Mouse (Mus musculus) heart, postnatal 10 days (tissue): ENCODE results near the gene Rsad2. TPM values are rescaled to one million over a fixed set of nuclear protein-coding genes. Genes with fewer than 3 reads are reported as not detected.
"Not testable (repeated sequence)": the region's sequence is repeated elsewhere in the genome, so short reads cannot be mapped to it uniquely, and the experiment has no call there.

Experiments used
- DNase-seq, 2 experiments: peaks; one replicate each; pipeline ENCODE4 v3.0.0; 2021
- intact Hi-C: fragments of 180-260 bp; cut with DNase I; formaldehyde crosslinking; loops from one replicate; pipeline ENCODE4 v1.15.1; 2025
- total RNA-seq, 2 experiments: library from RNA; stranded (reverse); gene quantifications; 2 replicates each; pipeline ENCODE4 v1.2.3; 2021

Rsad2 gene
- total RNA-seq, 2 experiments from 2014 or later: 6.9 to 9.7 TPM

DNA sequence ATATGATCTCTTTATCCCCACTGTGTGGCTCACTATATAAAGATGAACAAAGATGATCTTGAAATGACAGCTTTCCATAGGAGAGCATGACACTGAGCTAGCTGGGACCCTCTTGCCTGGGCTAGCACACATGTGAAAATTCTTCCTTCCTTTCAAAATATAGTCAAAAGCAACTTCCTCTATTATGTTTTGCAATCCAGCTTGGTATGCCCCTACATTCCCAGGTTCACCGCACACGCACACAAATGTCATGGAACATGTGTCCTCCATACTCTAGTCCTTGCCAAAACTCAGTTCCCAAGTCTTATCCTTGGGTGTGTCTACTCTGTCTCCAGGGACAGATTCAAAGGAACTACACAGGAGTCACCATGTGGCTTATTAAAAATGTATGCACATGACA is 6.8 kb downstream of the Rsad2 start:
- intact Hi-C loops: no loop called here

DNA sequence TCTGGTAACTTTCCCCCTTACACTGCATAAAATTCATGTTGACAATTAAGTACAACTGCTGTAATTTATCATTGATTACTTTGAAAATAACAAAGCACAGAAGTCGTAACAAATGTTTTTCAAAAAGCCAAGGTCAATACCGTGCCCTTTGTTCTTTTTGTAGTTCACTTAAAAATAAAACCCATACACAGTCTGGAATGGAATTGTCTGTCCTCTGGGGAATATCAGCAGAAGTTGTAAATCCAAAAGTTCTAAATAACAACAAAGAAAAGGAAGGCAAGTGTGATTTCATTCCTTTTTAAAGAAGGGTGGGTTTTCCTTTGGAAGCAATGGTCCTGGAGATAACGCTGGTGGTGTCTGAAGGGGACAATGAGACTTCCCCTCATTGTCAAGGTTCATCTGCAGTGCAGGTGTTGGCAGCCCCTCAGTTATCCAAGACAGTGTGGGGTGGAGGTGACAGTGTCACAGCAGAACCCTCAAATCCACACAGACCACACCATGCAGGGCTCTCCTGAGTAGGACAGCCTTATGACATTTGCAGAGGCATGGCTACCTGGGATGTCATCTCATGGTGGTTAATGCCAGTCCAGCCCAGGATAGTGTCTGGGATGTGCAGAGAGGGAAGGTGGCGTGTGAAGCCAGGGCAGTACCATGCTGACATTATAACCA is 9.7 kb downstream of the Rsad2 start:
- intact Hi-C loops: no loop called here
- DNase-seq: no peak

More for the DNA sequence above, 6.8 kb downstream of the Rsad2 start:
- no peak for DNase-seq

DNA sequence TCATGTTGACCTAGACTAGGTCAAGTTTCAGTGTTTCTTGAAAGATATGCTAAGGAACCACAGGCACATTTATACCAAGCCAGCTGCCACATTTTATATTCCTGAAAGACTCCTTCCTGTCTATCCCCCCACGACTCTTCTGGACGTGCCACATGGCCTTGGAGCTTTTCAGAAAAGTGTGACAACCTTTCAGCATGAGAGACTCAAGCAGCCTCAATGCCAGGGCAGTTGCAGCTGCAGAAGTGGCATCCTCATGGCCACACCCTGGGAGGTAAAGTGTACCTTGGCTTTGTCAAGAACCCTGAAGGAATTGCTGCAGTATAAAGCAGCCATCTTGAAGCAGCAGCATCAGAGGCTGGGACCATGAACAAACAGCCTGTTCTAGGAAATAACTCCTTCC is 11.7 kb downstream of the Rsad2 start:
- intact Hi-C loops: no loop called here
- DNase-seq: no peak

DNA sequence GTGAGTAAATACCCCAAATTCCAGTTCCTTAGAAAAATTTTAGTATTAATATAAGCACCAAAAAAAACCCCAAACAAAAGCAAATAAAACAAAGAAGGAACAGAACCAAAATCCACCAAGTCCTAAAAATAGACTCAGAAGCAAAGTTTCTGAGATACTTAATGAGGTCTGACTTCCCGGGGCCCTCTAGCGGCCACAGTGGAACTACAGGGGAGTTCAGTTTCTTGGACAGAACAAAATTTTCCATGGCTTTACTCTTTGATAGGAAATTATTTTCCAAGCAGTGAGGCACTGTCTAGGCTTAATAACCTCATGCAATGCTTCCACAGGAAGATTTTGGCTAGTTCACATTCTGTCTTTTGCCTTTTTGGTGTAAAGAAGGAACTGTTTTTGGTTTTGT is 12.2 kb downstream of the Rsad2 start:
- peak; percentile 87 to 91 for DNase-seq
- intact Hi-C loops: no loop called here

DNA sequence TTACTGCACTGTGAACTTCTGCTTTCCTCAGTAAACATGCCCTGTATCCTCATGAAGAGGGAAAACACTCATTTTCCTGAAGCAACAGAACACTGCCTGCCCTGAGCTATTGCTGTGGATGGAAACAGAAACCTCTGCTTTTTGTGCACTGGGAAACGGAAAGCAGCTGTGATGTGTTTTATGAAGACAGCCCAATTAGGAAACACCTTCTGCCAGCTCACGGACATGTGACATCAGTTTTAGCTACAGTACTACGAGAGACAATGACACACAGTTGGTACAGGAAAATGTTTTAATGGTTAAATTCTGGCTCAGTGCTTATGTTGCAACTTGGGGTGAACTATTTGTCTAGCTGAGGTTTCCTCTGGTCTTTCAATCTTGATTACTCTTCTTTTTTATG is 16.9 kb downstream of the Rsad2 start:
- DNase-seq: no peak
- intact Hi-C loops: no loop called here

DNA sequence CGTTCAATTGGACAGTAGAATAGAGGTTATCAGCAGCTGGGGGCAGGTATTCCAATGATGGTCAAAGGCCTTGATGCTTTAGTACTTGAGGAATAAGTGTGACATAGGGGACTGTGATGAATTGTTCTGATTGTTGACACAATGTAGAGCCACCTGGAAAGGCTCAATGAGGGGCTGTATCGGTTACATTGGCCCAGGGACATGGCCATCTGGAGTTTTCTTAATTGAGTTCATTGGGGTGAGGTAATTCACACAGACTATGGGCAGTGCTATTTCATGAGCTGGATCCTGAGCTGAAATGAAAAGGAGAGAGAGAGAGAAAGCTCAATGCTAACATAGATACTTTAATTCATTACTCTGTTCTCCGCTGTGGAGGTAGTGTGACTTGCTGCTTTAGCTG is 18.3 kb downstream of the Rsad2 start:
- DNase-seq: no peak
- intact Hi-C loops: no loop called here

DNA sequence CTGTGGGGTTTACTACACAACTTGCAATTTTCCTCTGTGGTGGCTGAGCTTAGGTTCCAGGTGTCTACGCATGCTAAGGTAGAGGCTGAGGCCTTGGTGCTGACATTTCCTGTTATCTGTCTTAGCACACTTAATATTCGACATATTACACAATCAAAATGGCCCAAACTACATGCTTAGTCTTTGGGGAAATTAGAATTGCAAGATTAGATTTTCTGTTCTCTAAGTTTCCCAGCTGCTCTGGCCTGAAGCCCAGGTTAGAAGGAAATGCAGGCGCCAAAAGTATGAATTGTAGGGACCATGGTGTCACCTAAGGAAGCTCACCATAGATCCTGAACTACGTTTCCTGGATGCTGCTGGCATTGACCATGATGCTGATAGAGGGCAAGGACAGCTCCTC is 19.9 kb downstream of the Rsad2 start:
- DNase-seq: peak; percentile 52 to 61
- intact Hi-C loops: no loop called here

DNA sequence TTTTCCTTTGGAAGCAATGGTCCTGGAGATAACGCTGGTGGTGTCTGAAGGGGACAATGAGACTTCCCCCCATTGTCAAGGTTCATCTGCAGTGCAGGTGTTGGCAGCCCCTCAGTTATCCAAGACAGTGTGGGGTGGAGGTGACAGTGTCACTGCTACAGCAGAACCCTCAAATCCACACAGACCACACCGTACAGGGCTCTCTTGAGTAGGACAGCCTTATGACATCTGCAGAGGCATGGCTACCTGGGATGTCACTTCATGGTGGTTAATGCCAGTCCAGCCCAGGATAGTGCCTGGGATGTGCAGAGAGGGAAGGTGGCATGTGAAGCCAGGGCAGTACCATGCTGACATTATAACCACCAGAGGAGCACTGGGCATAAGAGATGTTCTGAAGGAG is 27.5 kb downstream of the Rsad2 start:
- DNase-seq, intact Hi-C loops: not testable (repeated sequence)

DNA sequence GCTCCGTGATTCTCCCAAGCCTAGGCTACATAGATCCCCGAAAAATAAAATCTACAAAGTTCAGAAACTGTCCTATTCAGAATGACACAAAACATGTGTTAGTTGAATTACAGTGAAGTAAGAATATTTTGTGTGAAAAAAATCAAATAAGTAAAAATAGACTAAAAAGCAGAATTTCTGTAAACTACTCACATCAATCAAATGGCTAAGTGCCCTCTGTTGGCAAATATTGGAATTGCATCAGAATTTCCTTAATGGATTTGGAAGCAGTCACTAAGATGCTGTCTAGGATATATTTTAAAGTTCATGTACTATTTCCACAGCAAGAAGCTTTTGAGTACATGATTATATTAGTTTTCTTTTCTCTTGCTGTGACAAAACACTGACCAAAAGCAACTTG is 31.4 kb downstream of the Rsad2 start:
- peak in 1 of 2 experiments; percentile 73 for DNase-seq
- intact Hi-C loops: no loop called here

DNA sequence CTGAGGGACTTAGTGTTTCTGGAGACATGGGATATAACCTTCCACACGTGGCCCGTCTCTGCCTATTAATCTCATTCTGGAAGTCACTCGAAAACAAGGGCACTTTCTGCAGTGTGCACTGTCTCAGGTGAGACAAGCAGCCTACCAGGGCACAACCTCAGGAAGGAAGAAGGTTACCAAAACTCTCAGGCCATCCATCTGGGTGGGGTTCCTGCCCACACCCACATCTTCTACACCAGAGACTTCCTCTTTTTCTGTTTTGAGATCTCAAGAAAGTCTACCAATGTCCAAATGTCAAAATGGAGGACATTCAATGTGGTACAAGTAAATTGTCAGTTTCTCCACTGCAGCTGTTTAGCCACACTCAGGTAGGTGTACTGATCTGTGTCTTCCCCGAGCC is 37.9 kb downstream of the Rsad2 start:
- DNase-seq: no peak
- intact Hi-C loops: no loop called here

DNA sequence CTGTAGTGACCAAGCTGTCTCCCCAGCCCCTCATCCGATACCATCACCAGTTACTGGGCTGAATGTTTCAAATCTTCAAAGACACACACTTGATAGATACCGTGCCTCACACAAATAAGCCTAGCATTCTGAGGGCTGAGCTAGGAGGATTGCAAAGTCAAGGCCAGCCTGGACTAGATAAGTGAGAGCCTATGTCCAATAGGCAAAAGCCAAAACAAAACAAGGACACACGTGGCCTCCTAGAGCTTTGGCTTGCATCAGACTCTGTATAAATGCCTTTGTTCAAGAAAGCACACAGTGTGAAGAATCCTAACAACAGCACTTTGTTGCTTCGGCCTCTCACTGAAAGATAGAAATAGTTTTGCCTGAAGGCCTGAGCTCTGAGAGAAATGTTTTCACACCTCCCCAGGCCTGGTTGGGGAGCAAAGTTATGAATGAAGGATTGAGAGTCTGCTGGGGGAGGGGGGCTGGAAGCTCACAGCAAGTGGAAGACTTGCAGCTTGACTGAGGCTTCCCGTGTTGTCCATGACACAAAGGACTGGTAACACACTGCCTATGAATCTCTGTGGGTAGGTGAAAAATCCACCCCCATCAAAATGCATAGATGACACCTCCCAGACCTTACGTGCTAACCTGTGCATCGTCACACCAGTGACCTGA is 39.5 kb downstream of the Rsad2 start:
- intact Hi-C loops: no loop called here

DNA sequence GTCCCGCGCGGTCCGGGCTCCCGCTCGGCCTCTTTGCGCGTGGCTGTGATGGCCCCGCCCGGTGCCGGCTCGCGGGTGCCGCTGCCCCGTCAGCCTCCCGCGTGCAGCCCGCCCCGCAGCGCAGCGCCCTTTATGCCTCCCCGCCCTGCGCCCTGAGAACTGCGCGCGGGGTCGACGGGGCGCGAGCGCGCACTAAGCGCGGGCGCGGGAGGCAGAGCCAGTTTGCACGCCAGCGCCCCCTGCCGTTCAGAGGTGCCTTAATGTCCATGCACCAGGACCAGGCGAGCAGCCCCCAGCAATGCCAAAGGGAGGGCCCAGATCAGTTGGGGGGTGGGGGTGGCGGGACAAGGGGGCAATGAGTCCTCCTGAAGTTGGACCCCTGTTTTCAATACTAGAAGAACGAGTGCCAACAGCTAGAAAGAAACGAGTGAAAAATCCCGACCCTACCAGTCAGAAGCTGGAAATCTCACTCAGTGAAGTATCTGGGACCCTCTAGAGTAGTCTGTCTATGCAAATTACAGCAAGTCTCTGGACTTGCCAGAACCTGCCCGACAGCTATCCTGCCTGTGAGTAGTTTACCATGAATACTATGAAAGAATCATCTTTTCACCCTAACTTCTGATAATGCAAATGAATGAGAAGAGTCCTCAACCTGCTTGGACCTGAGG is 41.0 kb downstream of the Rsad2 start, which contains the start of gene Rnf144a:
TSS of gene Rnf144a (minus strand) at position 151 of the 668 bp plus-strand sequence.
- peak; percentile 92 to 96 for DNase-seq
- intact Hi-C loops: loop anchor here (2.0 kb wide), 2 partner anchors 58 to 100 kb away; no protein-coding TSS in a partner anchor

More for the DNA sequence above, 39.5 kb downstream of the Rsad2 start:
- DNase-seq: no peak

DNA sequence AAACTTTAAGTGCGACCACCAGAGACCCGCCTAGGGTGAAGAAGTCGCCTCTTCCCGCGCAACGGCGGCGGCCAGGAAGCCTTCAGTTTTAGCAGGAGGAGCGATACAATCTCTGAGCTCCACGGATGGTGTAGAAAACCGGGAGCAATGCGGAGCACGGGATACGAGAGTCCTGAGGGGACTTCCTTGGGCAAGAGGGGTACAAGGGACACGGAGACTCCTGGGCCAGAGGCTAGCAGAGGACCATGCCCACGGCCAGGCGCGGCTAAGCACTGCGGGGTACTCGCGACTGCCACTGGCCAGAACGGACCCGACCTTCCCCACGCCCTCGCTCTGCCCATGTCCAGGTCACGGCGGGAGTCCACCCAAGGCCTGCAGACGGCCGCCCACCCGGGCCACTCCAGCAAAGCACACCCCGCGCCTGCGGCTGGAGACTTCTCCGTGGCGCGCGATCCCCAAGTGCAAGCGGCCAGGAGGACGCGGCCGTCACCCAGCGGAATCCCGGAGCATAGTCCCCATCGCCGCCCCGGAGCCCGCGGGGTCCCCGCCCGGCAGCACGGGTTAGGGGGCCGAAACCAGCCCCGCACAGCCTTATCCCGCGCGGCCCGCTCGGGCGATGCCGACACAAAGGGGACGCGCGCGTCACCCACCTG is 41.7 kb downstream of the Rsad2 start:
- intact Hi-C loops: loop anchor here (2.0 kb wide), 2 partner anchors 58 to 100 kb away; no protein-coding TSS in a partner anchor
- peak in 1 of 2 experiments; percentile 63 for DNase-seq

DNA sequence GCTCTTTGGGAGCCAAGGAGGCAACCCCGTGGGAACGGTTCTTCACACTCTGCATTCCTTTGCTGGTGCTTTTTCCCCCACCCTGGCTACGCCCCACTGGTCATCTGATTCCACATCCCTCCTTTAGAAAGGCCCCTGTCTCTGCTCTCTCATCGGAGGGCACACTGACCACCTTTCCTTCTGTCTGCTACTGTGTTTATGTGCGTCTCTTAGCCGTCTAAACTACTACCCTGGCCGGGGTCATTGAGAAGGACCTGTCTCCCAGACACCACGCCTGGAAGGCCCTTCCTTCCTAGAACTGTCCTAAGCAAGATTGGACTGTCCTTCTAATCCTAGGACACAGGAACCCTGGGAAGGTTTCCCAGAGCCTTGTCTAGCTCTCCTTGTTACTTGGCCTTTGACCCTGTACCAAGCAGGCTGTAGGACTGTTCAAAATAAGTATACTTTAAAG is 42.3 kb downstream of the Rsad2 start:
- peak in 1 of 2 experiments; percentile 45 for DNase-seq
- intact Hi-C loops: loop anchor here (2.0 kb wide), 2 partner anchors 57 to 99 kb away; no protein-coding TSS in a partner anchor

DNA sequence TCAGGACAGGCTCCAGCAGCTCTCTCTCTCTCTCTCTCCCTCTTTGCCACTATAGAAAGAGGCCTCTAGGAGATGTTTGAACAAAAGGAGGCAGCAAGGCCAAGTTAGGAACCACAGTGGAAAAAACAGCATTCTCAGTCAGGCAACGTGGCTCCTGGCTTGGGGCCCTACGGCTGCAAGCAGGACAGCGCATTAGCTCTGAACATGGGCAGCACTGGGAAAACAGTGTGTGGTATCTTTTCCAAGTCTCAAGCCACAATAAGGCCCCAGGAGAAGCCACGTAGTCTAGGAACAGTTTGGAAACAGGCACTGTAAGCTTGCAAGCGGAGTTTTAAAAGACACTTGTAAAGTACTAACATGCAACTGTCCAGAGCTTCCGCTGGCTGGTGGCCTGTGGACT is 43.5 kb downstream of the Rsad2 start:
- DNase-seq: peak; percentile 57 to 71
- intact Hi-C loops: no loop called here

DNA sequence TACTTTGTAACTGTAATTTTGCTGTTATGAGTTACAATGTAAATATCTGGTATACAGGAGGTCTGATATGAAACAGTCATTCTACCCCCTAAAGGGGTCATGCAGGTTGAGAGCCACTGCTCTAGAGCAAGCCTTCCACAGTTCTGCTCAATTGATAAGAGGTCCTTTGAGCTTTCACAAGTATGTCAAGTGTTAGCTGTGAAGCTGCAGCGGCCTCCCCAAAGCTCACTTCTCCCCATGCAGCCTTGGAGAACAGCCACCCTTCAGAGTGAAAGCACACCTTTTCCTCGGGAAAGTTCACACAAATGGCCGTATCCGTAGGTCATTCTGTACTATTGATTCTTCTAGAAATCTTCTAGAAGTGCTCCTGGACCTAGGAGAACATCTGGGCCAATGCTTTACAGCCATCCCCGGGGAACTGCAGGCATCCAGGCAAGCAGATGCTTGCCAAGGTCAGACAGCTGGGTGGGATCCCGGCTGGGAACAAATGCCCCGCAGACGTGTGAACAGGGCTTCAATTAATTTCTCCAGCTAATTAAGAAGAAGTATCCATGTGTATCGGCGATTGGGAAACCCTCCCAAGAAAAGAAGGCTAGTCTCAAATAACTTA is 44.3 kb downstream of the Rsad2 start:
- intact Hi-C loops: no loop called here
- no peak for DNase-seq

DNA sequence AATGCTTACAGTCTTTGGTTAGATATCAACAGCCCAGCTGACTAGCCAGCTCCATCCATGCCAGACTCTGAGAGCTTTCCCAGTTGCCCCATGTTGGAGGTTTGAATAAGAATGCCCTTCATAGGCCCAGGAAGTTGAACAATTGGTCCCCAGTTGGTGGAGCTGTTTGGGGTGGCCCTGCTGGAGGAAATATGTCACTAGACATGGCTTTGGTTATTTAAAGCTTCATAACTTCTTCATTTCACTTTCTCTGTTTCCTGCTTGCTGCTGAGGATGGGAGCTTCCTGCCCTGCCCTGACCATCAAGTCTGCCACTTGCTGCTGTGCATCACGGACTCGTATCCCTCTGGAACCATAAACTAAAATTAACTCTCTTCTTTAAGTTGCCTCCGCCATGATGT is 45.8 kb downstream of the Rsad2 start:
- intact Hi-C loops: no loop called here
- DNase-seq: no peak

DNA sequence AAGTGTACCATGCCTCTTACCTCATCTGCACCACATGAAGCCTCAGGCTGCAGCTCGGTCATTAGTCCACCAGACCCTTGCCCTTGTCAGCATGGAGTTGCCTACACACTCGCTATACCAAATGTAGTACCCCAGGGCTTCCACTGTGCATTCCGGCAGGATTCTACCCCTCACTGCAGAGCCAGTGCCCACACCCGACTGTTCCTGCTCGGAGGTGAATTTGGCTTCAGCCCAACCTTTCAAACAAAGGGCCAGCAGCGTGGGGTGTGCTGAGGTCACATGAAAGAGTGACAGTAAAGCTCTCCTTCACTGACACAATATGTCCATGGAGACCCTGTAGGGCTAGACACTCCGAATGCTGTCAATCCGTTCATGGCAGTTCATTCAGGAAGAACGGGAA is 47.5 kb downstream of the Rsad2 start:
- intact Hi-C loops: no loop called here
- no peak for DNase-seq

DNA sequence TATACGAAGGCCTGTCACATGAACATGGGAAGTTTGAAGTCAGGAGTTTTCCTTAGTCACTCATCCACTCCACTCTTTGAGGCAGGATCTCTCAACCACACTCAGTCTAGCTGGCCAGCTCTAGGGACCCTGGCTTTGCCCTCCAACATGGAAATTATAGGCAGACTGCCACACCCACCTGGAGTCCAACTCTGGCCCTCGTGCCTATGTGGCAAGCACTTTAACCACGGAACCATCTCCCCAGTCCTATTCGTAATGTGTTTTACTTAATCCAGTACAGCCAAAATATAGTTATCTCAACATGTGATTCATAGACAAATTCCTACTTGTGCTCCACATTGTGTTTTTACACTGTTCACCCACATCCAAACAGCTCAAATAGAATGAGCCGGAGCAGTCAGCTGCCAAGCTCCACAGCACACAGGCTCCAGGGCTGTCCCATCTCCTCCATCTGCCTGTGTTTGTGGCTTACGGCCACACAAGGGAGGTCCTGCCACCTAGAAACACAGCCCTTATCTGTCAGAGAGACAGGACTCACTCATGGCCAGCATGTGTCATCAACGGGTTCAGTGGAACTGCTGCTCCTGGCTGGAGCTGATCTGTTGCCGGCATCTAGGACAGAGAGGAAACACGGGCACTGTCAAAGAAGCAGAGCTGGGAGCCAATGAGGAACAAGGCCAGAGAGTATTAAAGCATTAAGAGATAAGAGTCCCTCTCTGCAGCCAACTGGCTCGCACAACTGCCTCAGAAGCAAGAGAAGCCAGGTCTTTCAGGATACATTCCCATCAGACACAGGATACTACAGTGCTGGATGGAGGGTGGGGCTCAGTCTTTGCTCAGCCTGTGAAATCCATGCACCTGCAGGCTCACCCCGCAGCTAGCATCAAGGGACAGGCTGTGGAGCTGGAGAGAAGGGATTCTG is 51.2 kb downstream of the Rsad2 start:
- intact Hi-C loops: no loop called here
- DNase-seq: peak; percentile 74 to 80
